Mouse (Mus musculus) telencephalon, adult 2 months (tissue): ENCODE results near the gene Tspan9.
A peak's percentile ranks its signal among the peaks of the same experiment; 100 is the strongest.

Experiments
- DNase-seq: peaks from one replicate; pipeline ENCODE4 v3.0.0-alpha.2; 2011; ENCODE audit warnings: low read depth, low spot score

Gene Tspan9

DNA sequence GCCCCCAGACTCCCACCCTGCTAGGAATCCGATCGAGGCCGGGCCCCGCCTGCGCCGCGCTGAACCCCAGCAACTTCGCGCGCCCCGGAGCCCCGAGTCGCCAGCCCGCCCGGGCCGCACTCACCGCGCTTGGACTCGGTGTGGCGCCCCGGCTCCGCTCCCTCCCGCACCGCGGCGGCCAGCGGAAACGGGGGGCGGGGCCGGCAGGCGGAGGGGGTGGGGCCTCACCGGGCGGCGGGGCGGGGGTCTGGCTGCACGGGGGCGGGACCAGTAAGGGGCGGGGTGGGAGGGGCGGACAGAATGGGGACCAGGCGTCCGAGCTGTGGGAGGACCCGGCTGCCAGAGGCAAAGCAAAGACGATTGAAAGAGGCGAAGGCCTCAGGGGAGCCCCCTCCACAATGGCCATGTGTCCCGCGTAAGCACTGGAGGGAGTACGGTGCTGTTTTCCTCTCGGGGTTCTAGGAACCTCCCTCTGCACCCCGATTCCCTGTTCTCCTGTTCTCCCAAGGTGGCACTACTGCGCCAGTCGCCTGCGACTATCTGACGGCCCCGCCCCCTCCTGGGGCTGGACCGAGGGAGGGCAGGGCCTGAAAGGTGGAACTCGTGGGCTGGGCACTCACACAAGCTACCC lies at the start of gene Tspan9:
TSS of gene Tspan9 (minus strand) at position 205 of the 631 bp plus-strand sequence.
- DNase-seq: no peak

DNA sequence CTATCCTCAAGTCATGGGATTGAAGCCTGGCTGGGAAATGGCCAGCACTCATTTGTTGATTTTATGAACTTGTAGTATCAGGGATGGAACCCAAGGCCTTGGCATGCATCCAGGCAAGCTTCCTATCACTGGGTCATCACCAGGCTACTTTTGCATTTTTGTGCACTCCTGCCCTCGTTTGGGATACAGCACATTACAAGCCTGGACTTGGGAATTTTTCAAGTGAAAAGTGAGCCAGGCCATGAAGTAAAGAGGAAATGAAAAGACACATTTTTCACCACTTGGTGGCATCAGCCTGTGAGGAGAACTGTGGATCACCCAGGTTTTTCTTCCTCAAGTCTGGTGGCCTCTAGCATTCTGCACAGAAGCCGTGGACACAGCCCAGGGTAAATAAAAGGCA lies 40.1 kb upstream of the Tspan9 start:
- DNase-seq: no peak

DNA sequence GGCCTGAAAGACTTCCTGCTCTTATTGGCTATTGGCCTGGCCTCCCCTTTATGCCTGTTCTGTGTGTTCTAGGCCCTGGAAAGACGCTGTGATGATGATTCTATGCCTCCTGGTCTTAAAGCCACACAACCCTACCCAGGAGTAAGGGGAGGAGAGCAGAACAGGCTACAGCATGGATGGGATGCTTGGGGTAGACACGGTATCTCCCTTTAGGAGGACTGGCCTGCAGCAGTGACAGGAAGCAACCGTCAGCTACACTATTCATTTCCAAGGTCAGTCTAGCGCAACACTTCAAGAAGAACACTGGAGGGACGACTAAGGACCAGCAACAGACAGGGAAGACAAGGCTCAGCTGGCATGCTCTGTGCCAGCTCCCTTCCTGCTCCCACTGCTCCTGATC lies 37.8 kb upstream of the Tspan9 start:
- DNase-seq: no peak

DNA sequence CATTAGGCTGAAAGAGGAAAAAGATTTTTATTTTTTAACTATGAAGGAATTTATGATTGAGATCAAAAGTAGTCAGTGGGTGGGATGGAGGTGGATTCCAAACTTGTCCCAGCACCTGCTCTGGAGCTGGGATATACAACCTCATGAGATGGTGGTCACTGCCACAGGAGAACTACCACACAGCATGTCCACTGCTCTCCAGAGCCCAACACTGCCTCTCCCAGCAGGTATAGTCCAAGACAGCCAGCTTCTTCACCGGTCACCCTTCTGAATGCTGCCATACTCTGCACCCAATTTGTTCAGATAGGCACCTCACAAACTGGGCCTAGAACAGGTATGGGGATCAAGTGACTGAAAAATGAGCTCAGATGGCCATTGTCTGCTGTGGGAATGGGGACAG lies 36.3 kb upstream of the Tspan9 start:
- no peak for DNase-seq

DNA sequence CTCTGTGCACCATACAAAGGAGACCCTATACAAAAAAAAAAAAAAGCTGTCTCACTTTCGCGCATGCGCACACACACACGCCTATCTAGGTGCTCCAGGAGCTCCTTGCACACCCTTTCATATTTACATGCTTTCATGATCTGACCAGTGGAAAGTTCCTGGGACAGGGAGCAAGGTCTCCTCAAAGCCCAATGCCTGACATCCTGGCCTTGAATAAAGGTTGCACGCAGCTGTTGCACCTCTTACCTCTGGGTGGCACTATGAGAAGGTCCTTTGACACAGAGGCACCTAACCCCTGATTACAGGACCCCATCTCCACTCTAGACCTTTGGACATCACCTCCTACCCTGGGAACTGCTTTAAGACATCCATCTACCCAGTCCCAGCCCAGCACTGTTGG lies 35.9 kb upstream of the Tspan9 start:
- no peak for DNase-seq

DNA sequence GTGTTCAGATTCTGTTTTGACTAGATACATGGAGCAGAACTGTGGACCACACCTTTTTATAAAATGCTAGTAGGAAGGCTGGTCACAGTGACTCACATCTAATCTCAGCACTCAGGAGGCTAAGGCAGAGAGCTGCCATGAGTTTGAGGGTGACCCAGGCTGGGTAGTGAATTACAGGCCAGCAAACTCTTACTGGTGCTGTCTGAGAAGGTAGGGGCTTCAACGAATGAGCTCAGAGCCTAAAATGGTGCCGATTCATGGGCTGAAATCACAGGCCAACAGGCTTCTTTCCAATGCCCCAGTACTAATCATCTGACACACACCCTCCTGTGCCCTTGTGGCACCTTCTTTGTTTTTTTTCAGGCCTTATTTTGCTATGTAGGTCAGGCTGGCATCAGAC lies 35.3 kb upstream of the Tspan9 start:
- no peak for DNase-seq

DNA sequence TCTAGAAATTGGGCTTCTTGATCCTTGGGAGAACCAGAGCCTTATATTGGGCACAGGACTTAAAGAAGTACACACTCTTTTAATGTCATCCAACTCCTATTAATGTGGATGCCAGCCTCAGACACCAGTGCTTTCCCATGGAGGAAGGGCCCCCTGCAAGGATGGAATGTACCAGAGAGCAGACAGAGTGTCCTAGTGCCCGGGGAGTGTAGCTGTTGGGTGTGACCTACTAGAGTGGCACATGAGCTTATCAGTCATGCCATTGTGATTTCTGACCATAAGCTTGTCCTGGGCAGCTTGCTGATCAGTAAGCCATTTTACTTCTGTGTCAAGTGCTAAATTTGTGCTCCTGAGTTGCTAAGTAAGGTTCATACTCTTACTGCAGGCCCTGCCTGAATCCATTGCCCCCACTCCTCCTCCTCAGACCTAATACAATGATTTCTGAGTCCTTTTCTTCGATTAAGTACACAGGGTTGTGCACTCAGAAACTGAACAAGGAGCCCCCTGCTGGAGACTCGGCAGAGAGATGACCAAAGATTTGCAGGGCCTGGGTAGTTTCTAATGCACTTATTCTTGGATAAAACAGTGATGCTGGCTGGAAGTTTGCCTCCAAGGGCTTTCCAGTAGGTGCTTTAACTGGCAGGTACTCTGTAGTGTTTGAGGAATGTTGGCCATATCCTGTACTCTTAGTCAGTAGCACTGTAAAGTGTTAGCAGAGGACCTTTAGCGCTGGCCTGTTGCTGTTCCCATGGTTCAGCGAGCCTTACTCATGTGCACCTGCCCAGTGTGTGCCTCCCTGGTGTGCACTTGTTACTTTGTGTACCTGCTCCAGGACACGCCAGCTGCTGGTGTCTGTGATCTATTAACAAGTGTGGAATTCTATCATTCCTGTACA lies 25.6 kb upstream of the Tspan9 start:
- DNase-seq: no peak

DNA sequence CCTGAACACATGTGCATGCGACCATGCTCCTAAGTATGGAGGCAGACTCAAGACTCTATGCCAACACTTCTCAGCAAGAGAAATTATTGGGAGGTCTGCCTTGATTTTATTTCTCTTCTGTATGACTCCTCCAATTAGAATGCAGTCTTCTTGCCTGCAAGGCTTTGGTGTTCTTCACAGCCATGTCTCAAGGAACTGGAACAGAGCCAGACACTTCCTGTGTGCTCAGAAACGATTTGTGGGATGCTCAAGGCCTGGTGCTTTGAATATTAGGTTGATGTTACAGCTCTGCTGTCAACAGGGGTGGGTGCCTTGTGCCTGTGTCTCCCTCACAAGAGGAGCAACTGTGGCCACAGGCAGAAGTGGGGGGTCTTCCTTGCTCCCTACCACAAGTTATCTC lies 22.2 kb upstream of the Tspan9 start:
- no peak for DNase-seq

DNA sequence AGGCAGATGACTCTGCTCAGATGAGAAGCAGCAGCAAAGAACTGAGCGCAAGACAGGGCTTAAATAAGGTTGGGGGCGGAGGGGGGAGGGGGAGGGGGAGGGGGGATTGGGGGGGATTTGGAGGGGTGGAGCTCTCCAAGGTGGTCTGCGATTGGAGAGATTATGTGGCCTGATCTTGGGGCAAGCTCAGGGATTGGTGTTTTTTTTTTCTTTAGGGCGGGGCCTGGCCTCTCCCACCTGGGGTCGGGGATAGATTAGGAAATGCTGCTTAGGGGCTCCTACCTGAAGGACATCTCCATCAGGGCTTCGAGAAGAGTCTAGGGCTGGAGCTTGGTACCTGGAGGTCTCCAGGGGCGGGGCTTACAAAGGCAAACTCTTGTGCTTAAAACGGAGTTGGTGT lies 21.2 kb upstream of the Tspan9 start:
- no peak for DNase-seq

DNA sequence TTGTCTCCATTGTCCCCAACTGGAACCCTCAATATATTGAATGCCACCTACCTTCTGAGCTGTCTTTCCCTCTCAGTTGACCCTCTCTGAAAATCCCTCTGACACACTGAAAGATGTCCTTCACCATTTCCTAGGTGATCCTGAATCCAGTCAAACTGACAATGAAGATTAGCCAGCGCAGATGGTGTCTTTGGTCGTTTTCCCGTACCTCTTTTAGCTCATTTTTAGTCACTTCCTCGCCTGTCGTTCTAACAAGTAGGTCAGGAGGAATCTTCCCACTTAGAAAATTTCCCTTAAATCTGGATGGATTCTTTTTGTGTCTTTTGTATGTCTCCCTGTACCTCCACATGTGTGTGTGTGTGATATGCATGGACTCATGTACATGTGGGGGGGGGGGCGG lies 15.7 kb upstream of the Tspan9 start:
- peak; percentile 73 for DNase-seq

DNA sequence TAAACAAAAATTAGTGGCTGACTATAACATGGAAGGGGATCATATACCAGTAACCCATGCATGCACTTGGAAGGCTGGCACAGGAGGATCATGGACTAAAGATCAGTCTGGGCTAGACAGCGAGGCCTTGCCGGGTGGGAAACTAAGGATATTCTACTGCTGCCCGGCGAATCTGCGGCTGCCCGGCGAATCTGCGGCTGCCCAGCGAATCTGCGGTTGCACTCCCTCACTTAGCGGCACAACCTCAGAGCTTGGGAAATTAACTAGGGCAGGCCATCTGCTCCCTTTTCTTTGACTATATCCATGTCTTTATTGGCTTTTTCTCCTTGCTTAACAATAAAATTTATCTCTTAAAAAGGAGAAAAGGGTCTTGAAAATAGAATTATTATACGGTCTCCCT lies 14.6 kb upstream of the Tspan9 start:
- DNase-seq: no peak

DNA sequence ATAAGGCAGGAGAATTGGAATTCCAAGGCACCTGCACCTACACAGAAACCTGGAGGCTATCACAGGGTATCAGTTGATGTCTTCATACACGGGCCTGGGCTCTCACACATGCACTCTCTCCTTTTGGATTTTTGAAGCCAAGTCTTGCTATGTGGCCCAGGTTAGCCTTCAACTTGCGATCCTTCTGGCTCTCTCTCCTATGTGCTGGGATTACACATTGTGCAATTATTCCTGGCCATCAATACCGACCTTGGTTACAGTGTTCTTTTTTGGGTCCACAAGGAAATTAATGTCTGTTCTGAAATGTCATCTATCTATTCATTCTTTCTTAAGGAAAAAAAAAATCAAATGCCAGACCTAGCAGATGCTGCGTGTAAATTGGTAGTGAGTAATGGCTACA lies 13.1 kb upstream of the Tspan9 start:
- no peak for DNase-seq

DNA sequence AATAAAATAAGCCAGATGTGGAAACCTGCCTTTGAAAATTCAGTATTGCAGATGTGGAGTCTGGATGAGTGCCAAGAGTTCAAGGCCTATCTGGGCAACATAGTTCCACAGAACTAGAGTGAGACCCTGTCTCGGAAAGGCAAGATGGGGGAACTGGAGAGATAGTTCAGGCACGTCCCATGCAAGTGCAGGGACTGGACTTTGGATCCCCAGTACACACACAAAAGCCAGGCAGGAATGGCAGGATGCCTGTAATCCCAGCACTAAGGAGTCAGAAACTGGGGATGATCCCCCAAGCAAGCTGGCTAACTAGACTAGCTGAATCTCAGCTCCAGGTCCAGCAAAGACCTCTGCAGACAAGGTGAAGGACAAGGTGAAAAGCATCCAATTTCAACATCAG lies 12.5 kb upstream of the Tspan9 start:
- no peak for DNase-seq

DNA sequence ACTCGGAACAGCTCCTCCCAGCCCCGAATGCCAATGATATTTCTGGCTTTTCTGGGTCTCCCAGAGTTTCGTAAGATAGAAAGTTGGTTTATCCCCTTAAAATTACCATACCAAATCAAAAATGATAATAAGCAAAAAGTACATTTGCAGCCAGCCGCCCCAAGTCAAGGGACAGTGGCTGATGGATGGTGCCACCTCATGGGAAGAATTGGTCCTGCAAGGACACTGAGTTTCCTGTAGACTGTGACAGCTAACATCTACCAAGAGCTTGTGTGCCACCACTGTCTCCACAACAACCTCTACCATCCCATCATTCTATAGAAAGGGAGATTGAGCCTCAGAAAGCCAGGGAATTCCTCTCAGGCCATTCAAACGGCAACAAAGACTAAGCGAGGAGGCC lies 2.4 kb upstream of the Tspan9 start:
- DNase-seq: no peak

DNA sequence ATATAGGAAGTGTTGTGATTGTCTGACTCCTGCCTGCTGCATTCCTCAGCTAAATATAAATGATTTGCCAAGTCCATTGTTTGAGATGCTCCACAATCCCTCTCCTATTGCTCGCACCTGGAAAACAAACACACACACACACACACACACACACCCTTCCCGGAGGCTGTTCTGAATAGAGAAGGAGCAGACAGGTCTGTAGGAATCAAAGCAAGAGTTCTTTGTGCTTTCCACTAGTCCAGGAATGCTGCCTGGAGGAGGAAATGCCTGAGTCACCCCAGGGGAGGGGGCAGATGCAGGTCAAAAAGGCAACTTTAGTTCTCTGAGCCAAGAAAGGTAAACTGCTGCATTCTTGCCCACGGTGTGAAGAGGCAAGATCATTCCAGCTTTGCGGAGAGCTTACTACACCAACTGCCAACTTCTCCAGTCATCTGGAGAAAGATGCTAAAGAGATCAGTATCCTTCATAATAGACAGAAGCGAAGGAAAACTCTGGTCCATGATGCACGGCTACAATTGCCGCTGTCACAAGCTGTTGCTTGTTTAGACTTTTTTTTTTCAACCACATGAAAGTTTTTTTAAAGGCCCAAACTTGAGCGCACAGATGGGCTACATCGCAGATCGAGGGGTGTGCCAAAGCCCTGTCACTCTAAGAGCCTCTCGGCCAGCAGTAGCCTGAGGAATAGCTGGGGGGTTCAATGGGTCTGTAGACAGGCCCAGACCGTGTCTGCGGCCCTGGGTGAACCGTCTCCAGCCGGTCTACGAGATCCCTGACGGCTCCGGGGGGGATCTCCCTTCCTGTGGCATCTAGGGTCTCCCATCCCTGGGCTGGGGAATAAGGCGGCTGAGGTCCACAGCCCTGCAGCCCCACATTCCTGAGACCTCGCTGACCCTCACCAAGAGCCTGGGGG lies 770 bp downstream of the Tspan9 start:
- DNase-seq: no peak

DNA sequence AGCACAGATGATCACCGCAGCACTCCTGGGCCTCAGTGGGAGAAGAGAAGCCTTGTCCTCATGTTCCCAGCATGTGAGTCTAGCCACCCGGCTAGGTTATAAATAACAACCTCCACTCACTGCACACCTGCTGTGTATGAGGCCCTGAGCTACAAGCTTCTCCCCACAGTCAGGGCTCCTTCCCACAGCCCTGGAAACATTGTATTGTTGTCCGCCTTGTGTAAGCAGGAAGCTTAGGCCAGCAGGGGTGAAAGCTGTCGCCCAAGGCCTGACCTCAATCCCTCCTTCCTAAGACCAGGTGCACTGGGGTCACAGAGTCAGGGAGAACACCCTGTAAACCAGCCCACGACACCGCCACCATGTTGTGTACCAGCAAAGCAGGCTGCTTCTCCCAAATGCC lies 2.7 kb downstream of the Tspan9 start:
- no peak for DNase-seq

DNA sequence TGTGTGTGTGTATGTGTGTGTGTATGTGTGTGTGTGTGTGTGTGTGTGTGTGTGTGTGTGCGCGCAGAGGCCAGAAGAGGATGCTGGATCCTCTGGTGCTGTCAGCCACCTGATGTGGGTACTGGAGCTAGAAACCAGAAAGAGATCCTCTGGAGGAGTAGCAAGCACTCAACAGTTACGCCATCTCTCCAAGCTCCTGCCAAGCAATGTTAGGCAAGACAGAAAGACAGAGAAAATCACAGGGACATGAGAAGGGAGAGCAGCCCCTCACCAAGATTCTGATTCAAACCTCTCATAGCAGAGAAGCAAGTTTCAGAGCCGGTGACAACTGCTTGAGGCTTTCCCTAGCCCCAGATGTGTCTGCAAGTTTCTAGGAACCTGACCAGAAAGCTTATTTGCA lies 5.5 kb downstream of the Tspan9 start:
- no peak for DNase-seq

DNA sequence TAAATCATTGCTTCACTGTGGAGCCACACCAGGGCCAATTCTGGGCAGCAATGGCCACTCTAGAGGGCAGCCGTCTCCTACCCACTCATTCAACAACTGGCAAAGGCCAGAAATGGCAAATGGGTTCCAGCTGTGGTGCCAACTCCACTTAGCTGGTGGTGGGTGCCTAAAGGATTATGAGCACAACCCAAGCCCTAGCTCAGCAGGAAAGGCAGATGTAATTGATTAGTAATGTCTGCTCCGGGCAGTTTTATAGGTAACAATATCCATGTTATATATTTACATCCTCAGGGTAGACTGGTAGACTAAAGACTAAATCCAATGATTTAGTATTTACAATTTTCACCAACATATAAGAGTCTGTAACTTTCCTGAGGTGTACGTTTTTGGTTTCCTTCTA lies 6.7 kb downstream of the Tspan9 start:
- no peak for DNase-seq

DNA sequence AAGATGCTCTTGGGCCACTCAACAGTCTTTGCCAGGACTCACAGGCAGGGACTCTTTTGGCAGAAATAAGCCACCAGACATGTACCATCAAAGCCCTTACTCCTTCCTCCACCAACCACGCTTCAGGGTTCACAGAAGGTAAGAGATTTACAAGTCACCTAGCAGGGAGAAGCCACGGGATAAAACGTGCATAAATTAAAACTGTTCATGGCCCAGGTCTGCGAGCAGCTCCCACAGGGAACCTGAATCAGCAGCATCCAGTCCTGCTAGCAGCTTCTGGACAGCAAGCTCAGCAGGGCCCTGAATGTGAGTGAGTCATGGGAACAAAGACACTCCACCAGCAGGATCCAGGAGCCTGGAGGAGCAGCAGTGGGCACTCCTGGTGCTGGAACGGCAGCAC lies 7.9 kb downstream of the Tspan9 start:
- no peak for DNase-seq

DNA sequence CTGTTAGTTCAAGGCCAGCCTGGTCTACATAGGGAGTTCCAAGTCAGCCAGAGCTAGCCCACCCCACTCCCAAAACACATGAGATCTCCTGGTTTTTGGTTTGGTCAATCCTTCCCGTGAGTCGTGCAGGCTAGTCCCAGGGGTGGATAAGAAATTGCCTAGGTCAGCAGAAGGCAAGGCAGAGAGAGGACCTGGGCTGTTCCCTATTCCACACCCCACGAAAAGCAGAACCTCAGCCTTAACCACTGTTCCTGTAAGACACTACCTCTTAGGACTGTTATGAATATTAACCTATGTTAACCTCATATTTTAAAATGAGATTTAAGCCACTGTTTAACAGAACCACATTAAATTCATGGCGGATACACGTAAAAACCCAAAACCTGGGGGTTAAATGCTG lies 8.4 kb downstream of the Tspan9 start:
- DNase-seq: no peak

DNA sequence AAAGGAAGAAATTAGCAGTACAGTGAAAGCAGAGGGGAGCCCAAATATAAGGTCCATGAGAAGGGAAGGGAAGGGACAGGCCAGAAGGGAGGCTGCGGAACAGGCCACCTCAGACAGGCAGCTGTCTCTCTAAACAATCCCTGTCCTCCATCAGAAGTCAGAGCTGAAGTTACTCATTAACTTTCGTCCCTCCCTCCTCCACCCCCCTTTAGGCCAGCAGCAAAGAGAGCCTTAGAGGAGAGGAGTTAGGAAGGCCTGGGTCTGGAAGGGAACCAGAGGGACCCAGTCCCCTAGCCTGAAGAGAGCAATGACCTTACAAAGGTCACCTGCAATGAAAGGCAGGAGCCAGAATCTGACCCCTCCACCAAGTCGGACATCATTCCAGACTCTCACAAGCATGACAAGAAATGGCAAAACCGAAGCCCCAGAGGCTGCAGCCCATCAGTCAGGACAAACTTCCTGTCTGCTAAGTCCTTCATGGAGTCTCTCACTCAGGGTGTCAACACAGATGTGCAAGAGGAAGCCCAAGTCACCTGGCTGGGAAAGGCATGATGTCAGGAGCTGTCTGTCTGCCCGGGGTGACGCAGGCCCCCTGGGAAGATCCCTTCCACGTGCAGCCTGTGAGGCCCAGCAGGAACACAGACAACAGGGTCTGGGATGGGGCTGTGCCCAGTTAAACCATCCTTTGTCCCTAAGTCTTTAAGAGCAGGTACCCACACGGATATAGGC lies 9.0 kb downstream of the Tspan9 start:
- DNase-seq: no peak
